Mouse (Mus musculus) hindlimb bud, embryonic 11.5 days (tissue): Measurements from ENCODE around the gene BC017158.

ENCODE experiments used
- DNase-seq: peaks from one replicate; pipeline ENCODE4 v3.0.0-alpha.2; 2012; ENCODE audit warnings: low read depth, low spot score; ENCODE audit errors: extremely low spot score

Gene BC017158

DNA sequence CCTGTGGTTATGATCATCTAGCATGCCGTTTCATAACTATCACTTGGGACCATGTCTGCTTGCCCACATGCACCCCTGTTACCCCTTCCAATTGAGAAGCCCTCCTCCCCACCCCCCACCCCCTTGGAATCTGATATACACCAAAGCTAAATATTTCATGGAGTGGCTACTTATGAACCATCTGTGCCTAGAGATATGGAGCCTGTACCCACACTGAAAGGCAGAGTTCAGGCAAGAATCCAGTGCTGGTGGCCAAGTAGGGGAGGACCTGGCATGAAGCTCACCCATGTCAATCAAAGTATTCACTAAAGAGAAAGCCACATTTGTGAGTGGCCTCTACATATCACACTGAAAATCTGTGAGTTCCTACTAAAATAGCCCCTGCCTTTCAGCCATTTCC is 11.8 kb upstream of the BC017158 start:
- DNase-seq = no peak

GRCm38 (mm10) chr7:128309216-128309615 is 11.2 kb upstream of the BC017158 start:
- DNase-seq = no peak

DNA sequence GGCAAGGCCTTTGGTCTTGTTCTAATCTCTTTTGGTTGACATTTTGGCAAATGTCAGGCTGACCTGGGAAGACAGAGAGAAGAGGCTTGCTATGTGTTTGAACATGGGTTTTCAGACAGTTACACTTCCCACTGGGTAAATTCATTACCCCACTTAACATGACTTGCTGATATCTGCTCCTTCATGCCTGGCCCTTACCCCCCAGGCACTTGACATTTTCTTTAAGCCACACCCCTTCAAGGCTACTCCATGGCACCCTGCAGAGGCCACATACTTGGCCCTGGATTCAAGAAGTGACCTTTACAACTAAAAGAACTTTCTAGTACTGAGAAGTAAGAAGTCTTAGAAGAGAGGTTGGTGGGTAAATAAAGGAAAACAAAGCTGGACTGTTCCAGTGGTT is 9.9 kb upstream of the BC017158 start:
- no peak for DNase-seq

DNA sequence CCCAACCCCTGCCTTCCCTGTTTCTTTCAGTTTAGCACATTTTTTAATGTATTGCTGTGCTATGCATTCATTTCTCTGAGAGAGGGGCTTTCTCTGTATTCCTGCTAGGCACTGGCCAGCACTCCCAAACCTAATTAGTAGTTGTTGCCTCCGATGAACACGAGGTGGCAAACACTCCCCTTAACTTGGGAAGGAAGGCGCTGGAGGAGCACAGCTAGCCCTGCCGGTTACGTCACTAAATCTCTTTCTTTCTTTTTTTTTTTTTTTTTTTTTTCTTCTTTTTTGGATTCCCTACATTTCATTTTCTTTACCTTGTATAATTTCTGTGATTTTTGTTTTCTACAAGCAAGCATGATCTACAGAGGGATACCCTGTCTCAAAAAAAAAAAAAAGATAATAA is 6.9 kb upstream of the BC017158 start:
- no peak for DNase-seq

DNA sequence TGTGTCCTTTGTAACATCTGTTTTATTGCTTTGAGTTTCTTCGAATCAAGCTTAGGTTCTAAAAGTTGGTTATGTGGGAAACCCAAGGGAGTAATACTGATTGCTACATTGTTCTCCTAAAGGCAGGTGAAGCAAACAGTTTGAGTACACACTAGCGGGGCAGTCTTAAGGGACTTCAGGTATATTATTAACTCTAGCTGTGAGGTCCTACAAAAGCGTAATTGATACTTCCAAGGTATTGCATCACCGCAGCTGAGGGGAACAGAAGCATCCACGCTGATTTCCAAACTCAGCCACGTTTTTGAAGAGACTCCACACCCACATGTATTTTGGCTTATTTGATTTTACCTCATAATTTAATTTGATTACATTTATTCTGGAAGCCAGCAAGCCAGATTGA is 6.2 kb upstream of the BC017158 start:
- DNase-seq = no peak

GRCm38 (mm10) chr7:128302151-128302550 is 4.2 kb upstream of the BC017158 start:
- DNase-seq = no peak

DNA sequence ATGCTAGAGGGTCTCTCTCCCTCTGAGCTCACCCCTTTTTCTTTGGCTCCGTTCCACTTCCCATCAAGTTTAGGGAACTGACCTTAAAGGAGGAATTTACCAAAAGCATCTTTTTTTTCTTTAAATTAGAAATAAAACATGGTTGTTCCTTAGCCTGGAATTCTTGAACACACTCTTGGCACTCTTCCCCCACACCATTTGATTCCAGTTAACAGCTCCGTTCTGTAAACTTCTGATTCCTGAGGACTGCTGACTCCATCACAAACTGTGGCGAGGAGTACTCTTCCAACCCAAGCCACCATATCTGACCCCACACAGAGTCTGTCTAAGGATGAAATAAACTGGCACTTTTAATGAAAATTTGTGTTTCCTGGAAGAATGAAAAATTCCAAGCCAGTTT is 3.0 kb upstream of the BC017158 start:
- DNase-seq = no peak

- no peak for DNase-seq
Measured at GRCm38 (mm10) chr7:128298481-128299342, 742 bp upstream of the BC017158 start.

GRCm38 (mm10) chr7:128297291-128297616 is 716 bp downstream of the BC017158 start:
- DNase-seq = no peak

DNA sequence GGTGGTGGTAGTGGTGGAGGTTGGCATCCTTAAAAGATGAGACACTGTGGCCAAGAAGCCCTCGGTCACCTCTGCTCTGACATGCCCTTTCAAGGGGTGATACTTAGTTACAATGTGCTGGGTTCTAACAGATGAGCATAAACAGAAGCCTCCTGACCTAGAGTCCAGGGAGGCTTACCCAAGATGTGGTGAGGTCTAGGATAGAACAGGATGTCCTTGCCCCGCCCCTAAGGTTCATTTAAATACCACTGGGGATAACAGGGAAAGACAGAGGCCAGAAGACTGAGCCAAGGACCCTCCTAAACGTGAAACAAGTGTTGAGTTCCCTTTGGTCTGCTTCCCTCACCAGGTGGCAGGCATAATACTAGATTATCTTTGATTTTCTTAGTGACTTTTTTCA is 1.5 kb downstream of the BC017158 start:
- no peak for DNase-seq

DNA sequence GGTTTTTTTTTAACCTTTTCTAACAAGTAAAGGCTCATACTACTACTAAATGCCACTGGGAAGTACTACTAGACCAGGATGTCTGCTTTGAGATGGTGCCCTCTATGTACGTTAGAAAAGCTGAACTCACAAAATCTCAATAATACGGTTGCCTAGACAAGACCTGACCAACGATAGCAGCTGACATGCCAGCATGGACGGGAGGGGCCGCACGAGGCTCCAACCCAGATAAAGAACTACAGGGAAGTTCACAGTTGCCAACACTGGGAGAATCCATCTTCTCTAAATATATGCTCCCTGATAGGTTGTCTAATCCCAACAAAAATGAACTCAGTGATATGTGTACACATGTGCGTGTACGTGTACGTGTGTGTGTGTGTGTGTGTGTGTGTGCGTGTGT is 3.2 kb downstream of the BC017158 start:
- DNase-seq = no peak

GRCm38 (mm10) chr7:128288923-128289544 is 8.9 kb downstream of the BC017158 start:
- DNase-seq = no peak

GRCm38 (mm10) chr7:128285060-128285459 is 12.9 kb downstream of the BC017158 start:
- DNase-seq = no peak

GRCm38 (mm10) chr7:128284047-128284446 is 13.9 kb downstream of the BC017158 start:
- DNase-seq = no peak

DNA sequence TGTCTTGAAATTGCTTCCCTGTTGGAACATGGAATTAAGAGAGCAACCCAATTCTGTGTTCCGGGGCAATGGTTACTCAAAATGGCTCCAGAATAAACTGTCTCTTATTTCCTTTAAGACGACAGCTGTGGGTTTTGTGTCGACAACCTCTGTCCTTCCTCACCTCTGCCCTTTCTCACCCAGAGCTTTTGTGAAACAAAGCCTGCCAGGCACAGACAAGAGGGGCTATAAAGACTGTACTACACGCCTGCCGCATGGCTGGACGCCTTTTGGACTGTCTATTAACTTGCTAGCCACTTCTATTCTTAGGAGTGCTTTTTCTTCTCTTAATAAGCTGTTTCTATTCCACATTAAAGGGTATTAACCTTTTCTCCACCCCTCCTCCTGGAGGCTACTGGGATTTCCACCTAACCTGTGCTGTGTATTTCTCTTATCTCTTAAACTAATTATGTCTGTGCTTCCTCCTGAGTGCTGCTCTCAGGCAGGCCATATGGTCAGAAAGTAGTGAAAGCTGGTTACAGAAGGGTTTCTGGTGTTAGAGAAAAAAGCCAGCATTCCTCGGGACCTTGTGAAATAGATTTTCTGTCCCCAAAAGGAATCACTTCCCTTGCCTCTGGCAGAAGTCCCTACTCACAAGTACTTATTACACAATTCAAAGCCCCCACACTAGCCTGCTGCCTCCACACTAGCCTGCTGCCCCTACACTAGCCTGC is 15.3 kb downstream of the BC017158 start:
- DNase-seq = no peak

DNA sequence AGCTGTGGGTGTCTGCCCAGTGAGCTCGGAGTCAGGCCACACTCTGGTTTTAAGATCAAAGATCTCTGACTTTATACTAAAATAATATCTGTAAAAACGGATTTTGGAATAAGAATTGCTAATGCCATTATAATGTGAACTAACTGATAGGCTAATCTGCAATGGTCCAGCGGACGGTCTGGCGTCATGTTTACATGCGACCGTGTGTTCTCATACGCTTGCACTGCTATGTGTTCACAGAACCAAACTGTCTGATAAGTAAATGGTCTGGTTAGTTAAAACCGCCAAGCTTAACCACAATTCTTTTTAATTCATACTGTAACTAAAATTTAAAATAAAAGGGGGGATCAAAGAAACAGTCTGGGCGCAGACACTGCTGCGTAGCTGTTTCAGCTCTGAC is 16.2 kb downstream of the BC017158 start:
- DNase-seq = no peak

GRCm38 (mm10) chr7:128279750-128280149 is 18.2 kb downstream of the BC017158 start:
- DNase-seq = no peak

- no peak for DNase-seq
Measured at GRCm38 (mm10) chr7:128276051-128276450, 21.9 kb downstream of the BC017158 start.

- DNase-seq = no peak
Measured at GRCm38 (mm10) chr7:128271496-128271895, 26.5 kb downstream of the BC017158 start.

- no peak for DNase-seq
Measured at GRCm38 (mm10) chr7:128270431-128270850, 27.5 kb downstream of the BC017158 start.

DNA sequence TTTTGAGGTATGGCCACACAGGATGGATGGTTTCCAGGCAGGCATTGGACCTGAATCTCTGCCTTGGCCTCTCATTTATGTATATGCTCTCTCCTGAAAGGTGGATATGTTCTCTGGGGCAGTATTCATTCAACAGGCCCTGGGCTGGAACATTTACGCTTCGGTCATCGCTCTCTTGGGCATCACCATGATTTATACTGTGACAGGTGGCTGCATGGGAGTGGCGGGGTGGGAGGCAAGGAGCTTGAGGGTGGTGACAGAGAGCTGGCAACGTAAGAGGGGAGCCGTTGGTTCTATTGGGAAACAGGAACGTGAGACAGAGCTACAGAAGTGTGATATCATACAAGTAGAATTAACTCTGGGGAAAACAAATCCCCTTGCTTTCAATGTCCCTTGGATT is 30.2 kb downstream of the BC017158 start:
- DNase-seq = no peak

DNA sequence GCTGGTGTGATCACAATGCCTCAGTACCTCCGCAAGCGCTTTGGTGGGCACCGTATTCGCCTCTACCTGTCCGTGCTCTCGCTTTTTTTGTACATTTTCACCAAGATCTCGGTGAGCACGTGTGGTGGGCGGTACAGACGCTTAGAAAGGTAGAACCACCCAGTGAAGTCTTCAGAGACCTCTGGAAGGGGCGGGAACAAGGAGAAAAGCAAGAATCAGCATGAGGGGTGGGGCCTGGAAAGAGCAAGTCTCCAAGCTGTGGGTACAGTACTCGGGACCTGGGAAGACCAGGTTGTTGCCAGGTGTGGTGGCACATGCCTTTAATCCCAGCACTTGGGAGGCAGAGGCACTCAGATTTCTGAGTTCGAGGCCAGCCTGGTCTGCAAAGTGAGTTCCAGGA is 30.6 kb downstream of the BC017158 start:
- DNase-seq = no peak
